Comparison of ENCODE assay signal across 9 mouse cellular contexts in the genomic region with DNA sequence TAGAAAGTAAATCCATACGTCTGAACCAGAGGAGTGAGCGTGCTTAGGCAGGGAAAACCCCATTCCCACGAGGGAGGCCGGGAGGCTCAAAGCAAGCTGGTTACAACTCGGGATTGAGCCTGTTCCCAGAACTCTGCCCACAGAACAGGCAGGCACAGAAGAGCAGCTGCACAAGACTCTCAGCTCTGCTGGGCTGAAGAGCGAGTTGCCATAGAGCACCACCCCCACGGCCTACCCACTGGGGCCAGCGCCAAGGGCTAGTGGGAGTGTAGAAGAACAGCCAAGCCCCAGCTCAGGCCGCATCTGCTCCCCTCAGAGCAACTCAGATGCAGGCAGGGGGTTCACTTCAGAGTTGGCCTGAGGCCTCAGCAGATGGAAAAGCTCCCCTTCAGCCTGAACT. TPM values are rescaled to one million over a fixed set of nuclear protein-coding genes. Genes with fewer than 3 reads are reported as not detected.
DNase-seq lines count a peak whose midpoint lies in the region; ATAC-seq lines count a peak whose summit lies in the region.
"Had no signal": no experiment of that assay in that cellular context is flagged by ENCODE, and none has a peak within 500 bp of the region (broad histone marks: within the 10 kb centered on the region; RNA-seq: fewer than 3 reads in every experiment).

No protein-coding gene starts in this region.

- DNase-seq in brain, adult 2 months (ENCODE audit: low read depth, low spot score) = peak; percentile 98
- DNase-seq in cerebellum, adult 18-20 months = peak; percentile 87 to 89
- DNase-seq in left cerebral cortex, postnatal 36 days (ENCODE audit: low spot score in 2 of 2) = peak; percentile 85 to 92
- DNase-seq in kidney, adult 9 months = no peak
- DNase-seq: heart, postnatal 36 days had no signal

- H3K9me3 ChIP-seq in hindbrain, embryonic 15.5 days = no peaks in the 10 kb centered on the region
- H3K9me3 ChIP-seq in intestine, embryonic 16.5 days (ENCODE audit: control insufficient read depth, low read length) = no peaks in the 10 kb centered on the region
- H3K9me3 ChIP-seq: lung, embryonic 15.5 days had no signal

- H3K9ac ChIP-seq in hindbrain, embryonic 15.5 days = no peak overlapping the region
- no peak overlapping the region for H3K9ac ChIP-seq in intestine, embryonic 16.5 days (ENCODE audit: low read depth, low read length)
- H3K9ac ChIP-seq: lung, embryonic 15.5 days had no signal

- H3K4me1 ChIP-seq in hindbrain, embryonic 15.5 days (replicated peaks) = peaks cover 26% of the 10 kb centered on the region
- no peaks in the 10 kb centered on the region for H3K4me1 ChIP-seq in intestine, embryonic 16.5 days (ENCODE audit: control insufficient read depth, insufficient read depth, low read length)

- no peaks in the 10 kb centered on the region for H3K27me3 ChIP-seq in hindbrain, embryonic 15.5 days
- no peaks in the 10 kb centered on the region for H3K27me3 ChIP-seq in intestine, embryonic 16.5 days (replicated peaks; ENCODE audit: control insufficient read depth, insufficient read depth, low read length)
- H3K27me3 ChIP-seq: lung, embryonic 15.5 days had no signal

- peak; percentile 44 for ATAC-seq in hindbrain, embryonic 15.5 days (ENCODE audit: low FRiP score, low read depth)
- ATAC-seq in megakaryocyte progenitor cell, adult 5-6 weeks (replicated peaks; ENCODE audit: poor library complexity) = no peak
- no peak for ATAC-seq in intestine, embryonic 16.5 days

- H3K4me2 ChIP-seq in hindbrain, embryonic 15.5 days = no peak overlapping the region
- no peak overlapping the region for H3K4me2 ChIP-seq in intestine, embryonic 16.5 days (ENCODE audit: low read depth, low read length)
- H3K4me2 ChIP-seq: lung, embryonic 15.5 days had no signal

- H3K4me3 ChIP-seq in hindbrain, embryonic 15.5 days = no peak overlapping the region
- no peak overlapping the region for H3K4me3 ChIP-seq in intestine, embryonic 16.5 days (ENCODE audit: low read length)
- H3K4me3 ChIP-seq: lung, embryonic 15.5 days had no signal

- H3K36me3 ChIP-seq in hindbrain, embryonic 15.5 days = 0 out of 2 replicates have a peak, but pooled peaks cover 3% of the 10 kb centered on the region
- H3K36me3 ChIP-seq in intestine, embryonic 16.5 days (ENCODE audit: control insufficient read depth, insufficient read depth, low read length) = no peaks in the 10 kb centered on the region
- H3K36me3 ChIP-seq: lung, embryonic 15.5 days had no signal

- 61% methylated on average over 9 of the region's 9 CpGs for WGBS in hindbrain, embryonic 15.5 days
- 85% methylated on average over 9 of the region's 9 CpGs for WGBS in intestine, embryonic 16.5 days

- intact Hi-C loops in left cerebral cortex, postnatal 36 days (cut with DNase I) = loop anchor here (5.0 kb wide), 1 partner anchor 48 kb away; no protein-coding TSS in a partner anchor

- peak overlapping the region; percentile 11 for H3K27ac ChIP-seq in hindbrain, embryonic 15.5 days (replicated peaks)
- no peak overlapping the region for H3K27ac ChIP-seq in intestine, embryonic 16.5 days (ENCODE audit: low read length)
- H3K27ac ChIP-seq: lung, embryonic 15.5 days had no signal

RNA-seq across cellular contexts. Expression of gene Crtam, which starts 49.7 kb away (rescaled TPM):
- polyA plus RNA-seq in hindbrain, embryonic 15.5 days (2015; fragmentation: Nextera tagmentation; extraction: Ambion mirVana) = 0.14 and 0.27 TPM in 2 replicates
- under 1 TPM; 0.10 to 0.29 TPM for total RNA-seq in left cerebral cortex, postnatal 36 days (2021)
- total RNA-seq in megakaryocyte progenitor cell, adult 5-6 weeks (2015) = not detected in 2 replicates
- total RNA-seq in megakaryocyte progenitor cell, adult 5-6 weeks (2017) = not detected in 2 replicates
- 0.09 and 0.18 TPM in 2 replicates for polyA plus RNA-seq in intestine, embryonic 16.5 days (2015; fragmentation: Nextera tagmentation; extraction: Ambion mirVana)
- total RNA-seq: heart, postnatal 36 days had no signal
- polyA plus RNA-seq: lung, embryonic 15.5 days had no signal
